Mouse (Mus musculus): ENCODE data around the gene Myo10. TPM values are rescaled to one million over a fixed set of nuclear protein-coding genes. Genes with fewer than 3 reads are reported as not detected.

Gene Myo10
- polyA plus RNA-seq, 1 experiment from 2014 or later = 20.0 TPM

GRCm38 (mm10) chr15:25690066-25690745 is 67.9 kb downstream of the Myo10 start:
- no peak overlapping the region for H3K4me3 ChIP-seq (ENCODE audit: low read depth, low read length)
- H3K4me1 ChIP-seq (ENCODE audit: control insufficient read depth, insufficient read depth, low read length) = no peaks in the 10 kb centered on the region
- no peak overlapping the region for H3K4me2 ChIP-seq (ENCODE audit: low read depth, low read length)
- no peaks in the 10 kb centered on the region for H3K9me3 ChIP-seq (ENCODE audit: control insufficient read depth, low read length)
- 21% methylated on average over 15 of the region's 15 CpGs for WGBS
- no peak for ATAC-seq (ENCODE audit: low read depth)
- no peaks in the 10 kb centered on the region for H3K27me3 ChIP-seq (ENCODE audit: control insufficient read depth, insufficient read depth, low read length)
- H3K9ac ChIP-seq (replicated peaks; ENCODE audit: low read depth, low read length) = no peak overlapping the region
- H3K27ac ChIP-seq (ENCODE audit: low read depth, low read length) = no peak overlapping the region
- H3K36me3 ChIP-seq (ENCODE audit: control insufficient read depth, insufficient read depth, low read length) = no peaks in the 10 kb centered on the region

GRCm38 (mm10) chr15:25690746-25691105 is 68.4 kb downstream of the Myo10 start:
- H3K4me2 ChIP-seq (ENCODE audit: low read depth, low read length) = no peak overlapping the region
- H3K9ac ChIP-seq (replicated peaks; ENCODE audit: low read depth, low read length) = no peak overlapping the region
- H3K4me1 ChIP-seq (ENCODE audit: control insufficient read depth, insufficient read depth, low read length) = no peaks in the 10 kb centered on the region
- H3K27me3 ChIP-seq (ENCODE audit: control insufficient read depth, insufficient read depth, low read length) = no peaks in the 10 kb centered on the region
- H3K9me3 ChIP-seq (ENCODE audit: control insufficient read depth, low read length) = no peaks in the 10 kb centered on the region
- H3K27ac ChIP-seq (ENCODE audit: low read depth, low read length) = no peak overlapping the region
- ATAC-seq (ENCODE audit: low read depth) = no peak
- no peaks in the 10 kb centered on the region for H3K36me3 ChIP-seq (ENCODE audit: control insufficient read depth, insufficient read depth, low read length)
- no peak overlapping the region for H3K4me3 ChIP-seq (ENCODE audit: low read depth, low read length)
- 88% methylated on average over 4 of the region's 4 CpGs for WGBS

GRCm38 (mm10) chr15:25692254-25692950 is 70.1 kb downstream of the Myo10 start:
- Histone ChIP-seq H3K36me3 (ENCODE audit: control insufficient read depth, insufficient read depth, low read length) (no peaks in the 10 kb centered on the region), H3K27me3 (ENCODE audit: control insufficient read depth, insufficient read depth, low read length) (no peaks in the 10 kb centered on the region), H3K9ac (replicated peaks; ENCODE audit: low read depth, low read length) (no peak overlapping the region), H3K4me1 (ENCODE audit: control insufficient read depth, insufficient read depth, low read length) (no peaks in the 10 kb centered on the region), H3K27ac (ENCODE audit: low read depth, low read length) (no peak overlapping the region), H3K9me3 (ENCODE audit: control insufficient read depth, low read length) (no peaks in the 10 kb centered on the region), H3K4me2 (ENCODE audit: low read depth, low read length) (no peak overlapping the region), H3K4me3 (ENCODE audit: low read depth, low read length) (no peak overlapping the region)
- ATAC-seq (ENCODE audit: low read depth) = no peak
- 50% methylated on average over 21 of the region's 21 CpGs for WGBS

- H3K4me1 ChIP-seq (ENCODE audit: control insufficient read depth, insufficient read depth, low read length) = no peaks in the 10 kb centered on the region
- H3K36me3 ChIP-seq (ENCODE audit: control insufficient read depth, insufficient read depth, low read length) = no peaks in the 10 kb centered on the region
- no peak overlapping the region for H3K4me2 ChIP-seq (ENCODE audit: low read depth, low read length)
- no peaks in the 10 kb centered on the region for H3K9me3 ChIP-seq (ENCODE audit: control insufficient read depth, low read length)
- ATAC-seq (ENCODE audit: low read depth) = no peak
- WGBS = 85% methylated on average over 11 of the region's 11 CpGs
- no peak overlapping the region for H3K27ac ChIP-seq (ENCODE audit: low read depth, low read length)
- H3K4me3 ChIP-seq (ENCODE audit: low read depth, low read length) = no peak overlapping the region
- no peaks in the 10 kb centered on the region for H3K27me3 ChIP-seq (ENCODE audit: control insufficient read depth, insufficient read depth, low read length)
- H3K9ac ChIP-seq (replicated peaks; ENCODE audit: low read depth, low read length) = no peak overlapping the region
Measured at GRCm38 (mm10) chr15:25693708-25694107, 71.4 kb downstream of the Myo10 start.

GRCm38 (mm10) chr15:25694749-25695148 is 72.4 kb downstream of the Myo10 start:
- no peaks in the 10 kb centered on the region for H3K36me3 ChIP-seq (ENCODE audit: control insufficient read depth, insufficient read depth, low read length)
- H3K9ac ChIP-seq (replicated peaks; ENCODE audit: low read depth, low read length) = no peak overlapping the region
- ATAC-seq (ENCODE audit: low read depth) = no peak
- H3K27ac ChIP-seq (ENCODE audit: low read depth, low read length) = no peak overlapping the region
- H3K4me3 ChIP-seq (ENCODE audit: low read depth, low read length) = no peak overlapping the region
- 97% methylated on average over 3 of the region's 4 CpGs for WGBS
- H3K4me2 ChIP-seq (ENCODE audit: low read depth, low read length) = no peak overlapping the region
- no peaks in the 10 kb centered on the region for H3K9me3 ChIP-seq (ENCODE audit: control insufficient read depth, low read length)
- no peaks in the 10 kb centered on the region for H3K27me3 ChIP-seq (ENCODE audit: control insufficient read depth, insufficient read depth, low read length)
- H3K4me1 ChIP-seq (ENCODE audit: control insufficient read depth, insufficient read depth, low read length) = no peaks in the 10 kb centered on the region

GRCm38 (mm10) chr15:25695253-25695652 is 72.9 kb downstream of the Myo10 start:
- ATAC-seq (ENCODE audit: low read depth) = no peak

GRCm38 (mm10) chr15:25695883-25696282 is 73.6 kb downstream of the Myo10 start:
- 92% methylated on average over 7 of the region's 7 CpGs for WGBS
- H3K27me3 ChIP-seq (ENCODE audit: control insufficient read depth, insufficient read depth, low read length) = no peaks in the 10 kb centered on the region
- no peaks in the 10 kb centered on the region for H3K4me1 ChIP-seq (ENCODE audit: control insufficient read depth, insufficient read depth, low read length)
- H3K9ac ChIP-seq (replicated peaks; ENCODE audit: low read depth, low read length) = no peak overlapping the region
- H3K9me3 ChIP-seq (ENCODE audit: control insufficient read depth, low read length) = no peaks in the 10 kb centered on the region
- H3K4me2 ChIP-seq (ENCODE audit: low read depth, low read length) = no peak overlapping the region
- H3K36me3 ChIP-seq (ENCODE audit: control insufficient read depth, insufficient read depth, low read length) = no peaks in the 10 kb centered on the region
- no peak overlapping the region for H3K4me3 ChIP-seq (ENCODE audit: low read depth, low read length)
- ATAC-seq (ENCODE audit: low read depth) = no peak
- no peak overlapping the region for H3K27ac ChIP-seq (ENCODE audit: low read depth, low read length)

More at GRCm38 (mm10) chr15:25695253-25695652, 72.9 kb downstream of the Myo10 start:
- Histone ChIP-seq H3K27ac (ENCODE audit: low read depth, low read length) (no peak overlapping the region), H3K4me1 (ENCODE audit: control insufficient read depth, insufficient read depth, low read length) (no peaks in the 10 kb centered on the region), H3K4me3 (ENCODE audit: low read depth, low read length) (no peak overlapping the region), H3K9ac (replicated peaks; ENCODE audit: low read depth, low read length) (no peak overlapping the region), H3K36me3 (ENCODE audit: control insufficient read depth, insufficient read depth, low read length) (no peaks in the 10 kb centered on the region), H3K27me3 (ENCODE audit: control insufficient read depth, insufficient read depth, low read length) (no peaks in the 10 kb centered on the region), H3K4me2 (ENCODE audit: low read depth, low read length) (no peak overlapping the region), H3K9me3 (ENCODE audit: control insufficient read depth, low read length) (no peaks in the 10 kb centered on the region)
- 95% methylated on average over 3 of the region's 3 CpGs for WGBS

- Histone ChIP-seq H3K4me2 (ENCODE audit: low read depth, low read length) (no peak overlapping the region), H3K27ac (ENCODE audit: low read depth, low read length) (no peak overlapping the region), H3K9ac (replicated peaks; ENCODE audit: low read depth, low read length) (no peak overlapping the region), H3K36me3 (ENCODE audit: control insufficient read depth, insufficient read depth, low read length) (no peaks in the 10 kb centered on the region), H3K9me3 (ENCODE audit: control insufficient read depth, low read length) (no peaks in the 10 kb centered on the region), H3K27me3 (ENCODE audit: control insufficient read depth, insufficient read depth, low read length) (no peaks in the 10 kb centered on the region), H3K4me3 (ENCODE audit: low read depth, low read length) (no peak overlapping the region), H3K4me1 (ENCODE audit: control insufficient read depth, insufficient read depth, low read length) (no peaks in the 10 kb centered on the region)
- 86% methylated on average over 6 of the region's 6 CpGs for WGBS
- ATAC-seq (ENCODE audit: low read depth) = no peak
Measured at GRCm38 (mm10) chr15:25696660-25697059, 74.3 kb downstream of the Myo10 start.

GRCm38 (mm10) chr15:25699032-25699557 is 76.8 kb downstream of the Myo10 start:
- no peaks in the 10 kb centered on the region for H3K36me3 ChIP-seq (ENCODE audit: control insufficient read depth, insufficient read depth, low read length)
- H3K27me3 ChIP-seq (ENCODE audit: control insufficient read depth, insufficient read depth, low read length) = no peaks in the 10 kb centered on the region
- H3K4me3 ChIP-seq (ENCODE audit: low read depth, low read length) = no peak overlapping the region
- no peak overlapping the region for H3K27ac ChIP-seq (ENCODE audit: low read depth, low read length)
- no peaks in the 10 kb centered on the region for H3K4me1 ChIP-seq (ENCODE audit: control insufficient read depth, insufficient read depth, low read length)
- H3K9ac ChIP-seq (replicated peaks; ENCODE audit: low read depth, low read length) = no peak overlapping the region
- WGBS = 83% methylated on average over 4 of the region's 4 CpGs
- H3K9me3 ChIP-seq (ENCODE audit: control insufficient read depth, low read length) = no peaks in the 10 kb centered on the region
- H3K4me2 ChIP-seq (ENCODE audit: low read depth, low read length) = no peak overlapping the region
- no peak for ATAC-seq (ENCODE audit: low read depth)
